Mouse (Mus musculus): ENCODE measurements around the gene Clcn2. TPM values are rescaled to one million over a fixed set of nuclear protein-coding genes. Genes with fewer than 3 reads are reported as not detected.

Gene Clcn2
- polyA plus RNA-seq, 1 experiment, result 77.2 TPM

DNA sequence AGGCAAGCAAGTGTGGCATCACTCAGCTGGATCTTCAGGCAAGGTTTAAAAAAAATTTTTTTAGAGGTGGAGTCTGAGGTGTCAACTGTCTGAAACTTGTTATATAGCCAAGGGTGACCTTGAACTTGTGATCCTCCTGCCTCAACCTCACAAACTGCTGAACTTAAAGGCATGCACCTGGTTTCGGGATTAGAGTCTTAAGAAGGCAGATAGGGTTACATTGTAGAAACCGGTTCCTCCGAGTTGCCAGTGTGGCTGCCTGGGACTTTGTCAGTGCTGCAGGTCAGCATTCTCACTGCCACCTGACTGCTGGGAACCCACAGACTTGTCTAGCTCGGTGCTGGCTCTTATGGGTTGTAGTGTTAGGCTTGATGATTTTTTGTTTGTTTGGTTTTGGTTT, 5.7 kb upstream of the Clcn2 start:
- Histone ChIP-seq H3K27ac (ENCODE audit: control insufficient read depth, insufficient read depth, low read depth, low read length) (no peak overlapping the region), H3K27me3 (ENCODE audit: control insufficient read depth, insufficient read depth, low read length) (no peaks in the 10 kb centered on the region), H3K4me3 (ENCODE audit: control insufficient read depth, low read depth, low read length) (no peak overlapping the region), H3K4me1 (ENCODE audit: control insufficient read depth, insufficient read depth, low read length) (peaks cover 2% of the 10 kb centered on the region; the same call in 1 of the 2 replicates), H3K36me3 (ENCODE audit: control insufficient read depth, insufficient read depth, low read length) (no peaks in the 10 kb centered on the region)
- no peak for TF ChIP-seq CTCF (IDR thresholded peaks at IDR 0.05; ENCODE audit: control insufficient read depth, insufficient read depth, insufficient replicate concordance, low read depth, low read length)
- no peak for TF ChIP-seq POLR2A (IDR thresholded peaks at IDR 0.05; ENCODE audit: control insufficient read depth, low read depth, low read length)

DNA sequence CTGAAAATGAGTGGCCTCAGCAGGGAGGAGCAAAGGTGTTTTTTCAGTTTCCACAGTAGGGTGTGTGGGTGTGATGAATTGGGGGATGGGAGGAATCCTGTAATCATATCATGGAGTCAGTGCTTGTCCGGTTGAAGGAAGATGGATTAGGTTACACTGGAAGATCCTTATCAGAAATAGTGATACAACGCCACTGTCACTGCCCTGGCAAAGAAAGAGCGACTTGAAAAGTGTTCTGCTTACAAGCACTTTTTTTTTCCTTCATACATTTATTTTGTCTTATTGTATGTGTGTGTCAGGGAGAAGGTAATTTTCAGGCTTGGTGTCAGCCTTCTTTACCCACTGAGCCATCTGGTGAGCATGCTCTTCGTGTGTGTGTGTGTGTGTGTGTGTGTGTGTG, 5.2 kb upstream of the Clcn2 start:
- TF ChIP-seq POLR2A (IDR thresholded peaks at IDR 0.05; ENCODE audit: control insufficient read depth, low read depth, low read length) (no peak), CTCF (IDR thresholded peaks at IDR 0.05; ENCODE audit: control insufficient read depth, insufficient read depth, insufficient replicate concordance, low read depth, low read length) (no peak)
- Histone ChIP-seq H3K27me3 (ENCODE audit: control insufficient read depth, insufficient read depth, low read length) (no peaks in the 10 kb centered on the region), H3K36me3 (ENCODE audit: control insufficient read depth, insufficient read depth, low read length) (no peaks in the 10 kb centered on the region), H3K4me1 (ENCODE audit: control insufficient read depth, insufficient read depth, low read length) (peaks cover 2% of the 10 kb centered on the region; the same call in 1 of the 2 replicates), H3K27ac (ENCODE audit: control insufficient read depth, insufficient read depth, low read depth, low read length) (no peak overlapping the region), H3K4me3 (ENCODE audit: control insufficient read depth, low read depth, low read length) (no peak overlapping the region)

DNA sequence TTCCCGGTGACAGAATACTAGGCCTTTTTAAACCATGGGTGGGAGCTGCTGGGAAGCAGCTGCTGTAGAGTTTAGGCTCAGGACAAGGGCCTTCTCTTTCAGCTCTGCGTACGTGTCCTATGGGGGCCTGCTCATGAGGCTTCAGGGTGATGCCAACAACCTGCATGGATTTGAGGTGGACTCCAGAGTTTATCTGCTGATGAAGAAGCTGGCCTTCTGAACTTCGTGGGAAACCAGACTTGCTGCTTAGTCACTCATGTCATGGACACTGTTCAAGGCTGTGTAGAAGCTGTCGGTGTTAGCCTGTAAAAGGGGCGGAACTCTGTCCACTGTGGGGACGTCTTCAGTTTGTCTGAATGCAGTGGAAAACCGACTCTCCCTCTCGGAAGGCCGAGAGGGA, 4.3 kb upstream of the Clcn2 start:
- H3K27me3 ChIP-seq (ENCODE audit: control insufficient read depth, insufficient read depth, low read length), result no peaks in the 10 kb centered on the region
- no peak overlapping the region for H3K27ac ChIP-seq (ENCODE audit: control insufficient read depth, insufficient read depth, low read depth, low read length)
- H3K36me3 ChIP-seq (ENCODE audit: control insufficient read depth, insufficient read depth, low read length), result no peaks in the 10 kb centered on the region
- H3K4me1 ChIP-seq (ENCODE audit: control insufficient read depth, insufficient read depth, low read length), result peaks cover 6% of the 10 kb centered on the region
- TF ChIP-seq POLR2A (IDR thresholded peaks at IDR 0.05; ENCODE audit: control insufficient read depth, low read depth, low read length), result no peak
- TF ChIP-seq CTCF (IDR thresholded peaks at IDR 0.05; ENCODE audit: control insufficient read depth, insufficient read depth, insufficient replicate concordance, low read depth, low read length), result no peak
- H3K4me3 ChIP-seq (ENCODE audit: control insufficient read depth, low read depth, low read length), result no peak overlapping the region

DNA sequence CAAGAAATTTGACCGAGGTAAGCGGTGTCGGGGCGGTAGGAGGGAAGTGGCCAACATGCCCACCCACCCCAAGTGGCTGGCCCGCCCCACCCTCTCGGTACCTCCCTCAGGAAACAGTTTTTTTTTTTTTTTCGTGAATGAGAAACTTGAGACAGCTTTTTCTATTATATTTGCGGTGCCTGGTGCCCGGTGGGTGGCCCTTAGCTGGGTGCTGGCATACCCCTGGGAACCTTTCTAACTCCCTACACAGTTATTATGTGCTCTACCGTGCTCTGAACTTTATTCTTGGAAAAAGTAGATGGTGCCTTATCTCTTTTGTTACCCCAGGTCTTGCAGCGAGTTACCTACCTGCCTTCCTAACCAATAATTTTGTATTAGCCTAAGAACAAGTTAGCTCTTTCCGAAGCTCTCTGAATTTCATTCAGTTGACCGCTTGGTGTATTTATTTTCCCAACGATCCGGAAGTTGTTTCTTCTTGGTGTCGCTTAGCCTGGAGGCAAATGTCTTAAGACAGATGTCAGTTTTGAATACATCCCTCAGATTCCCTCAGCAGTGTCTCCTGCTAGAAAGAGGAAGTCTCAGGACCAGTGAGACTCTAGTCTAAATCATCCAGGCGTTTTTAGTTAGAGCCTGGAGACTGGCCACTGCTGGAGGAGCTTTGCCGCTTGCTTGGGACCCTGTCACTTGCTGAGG, 578 bp upstream of the Clcn2 start:
- Histone ChIP-seq H3K4me3 (ENCODE audit: control insufficient read depth, low read depth, low read length) (peak overlapping the region; percentile 96), H3K4me1 (ENCODE audit: control insufficient read depth, insufficient read depth, low read length) (peaks cover 11% of the 10 kb centered on the region), H3K27ac (ENCODE audit: control insufficient read depth, insufficient read depth, low read depth, low read length) (peak overlapping the region; percentile 85), H3K36me3 (ENCODE audit: control insufficient read depth, insufficient read depth, low read length) (no peaks in the 10 kb centered on the region), H3K27me3 (ENCODE audit: control insufficient read depth, insufficient read depth, low read length) (no peaks in the 10 kb centered on the region)
- TF ChIP-seq CTCF (IDR thresholded peaks at IDR 0.05; ENCODE audit: control insufficient read depth, insufficient read depth, insufficient replicate concordance, low read depth, low read length) (no peak), POLR2A (IDR thresholded peaks at IDR 0.05; ENCODE audit: control insufficient read depth, low read depth, low read length) (no peak)

DNA sequence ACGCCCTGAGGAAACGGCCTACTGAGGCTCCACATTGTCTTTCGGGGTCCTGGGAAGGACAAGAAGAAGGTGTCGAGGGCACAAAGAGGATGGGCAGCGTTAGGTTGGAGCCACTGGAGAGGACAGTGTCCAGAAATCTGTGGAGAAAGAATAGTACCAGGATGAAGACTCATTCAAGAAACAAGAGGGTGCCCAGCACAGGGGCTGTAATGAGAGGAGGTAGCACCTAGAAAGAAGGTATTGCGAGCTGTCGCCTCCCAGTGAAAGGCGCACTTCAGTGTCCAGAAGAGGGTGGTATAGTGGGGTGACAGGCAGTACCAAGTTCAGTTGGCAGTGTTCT, 735 bp downstream of the Clcn2 start:
- H3K4me1 ChIP-seq (ENCODE audit: control insufficient read depth, insufficient read depth, low read length), result peaks cover 11% of the 10 kb centered on the region

DNA sequence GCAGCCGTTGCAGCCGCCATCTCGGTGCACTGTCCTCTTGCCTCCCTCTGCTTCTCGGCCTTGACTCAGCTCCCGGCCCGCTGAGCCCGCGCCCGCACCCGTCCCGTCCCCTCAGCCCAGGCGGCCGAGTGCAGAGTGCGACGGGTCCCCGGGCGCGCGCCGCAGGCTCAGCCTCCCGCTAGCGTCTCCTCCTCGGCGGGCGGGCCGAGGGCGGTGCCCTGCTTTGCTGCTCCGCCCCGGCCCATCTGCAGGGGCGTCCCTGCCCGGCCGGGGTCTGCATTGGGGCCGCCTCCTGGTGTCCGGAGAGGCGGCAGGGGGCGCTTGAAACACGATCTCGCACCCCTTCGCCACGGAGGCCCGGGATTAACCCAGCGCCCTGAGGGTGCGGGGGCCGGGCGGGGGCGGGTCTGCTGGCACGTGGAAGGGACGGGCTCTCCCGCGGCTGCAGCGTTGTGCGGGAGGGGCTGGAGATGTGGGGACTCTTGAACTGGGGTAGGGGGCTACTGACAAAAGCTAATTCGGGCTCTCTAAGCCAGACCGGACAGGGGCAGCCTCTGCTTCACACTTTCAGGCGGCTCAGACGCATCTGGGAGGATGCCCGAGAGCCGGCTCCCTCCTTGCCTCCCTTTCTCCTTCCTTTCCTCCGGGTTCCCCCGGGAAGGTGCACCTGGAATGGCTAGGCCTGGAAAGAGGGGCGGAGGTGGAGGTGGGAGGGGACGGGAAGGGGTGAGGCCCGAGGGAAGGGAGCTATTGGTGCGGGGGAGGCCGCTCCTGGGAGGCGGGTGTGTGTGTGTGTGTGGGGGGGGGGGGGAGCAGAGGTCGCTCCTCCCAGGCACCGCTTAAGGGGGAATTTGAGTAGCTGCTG, 1.3 kb downstream of the Clcn2 start:
- TF ChIP-seq CTCF (IDR thresholded peaks at IDR 0.05; ENCODE audit: control insufficient read depth, insufficient read depth, insufficient replicate concordance, low read depth, low read length) (no peak), POLR2A (IDR thresholded peaks at IDR 0.05; ENCODE audit: control insufficient read depth, low read depth, low read length) (peak; percentile 56)
- no peaks in the 10 kb centered on the region for H3K27me3 ChIP-seq (ENCODE audit: control insufficient read depth, insufficient read depth, low read length)
- no peaks in the 10 kb centered on the region for H3K36me3 ChIP-seq (ENCODE audit: control insufficient read depth, insufficient read depth, low read length)
- H3K4me3 ChIP-seq (ENCODE audit: control insufficient read depth, low read depth, low read length), result peak overlapping the region; percentile 96
- H3K4me1 ChIP-seq (ENCODE audit: control insufficient read depth, insufficient read depth, low read length), result peaks cover 11% of the 10 kb centered on the region
- H3K27ac ChIP-seq (ENCODE audit: control insufficient read depth, insufficient read depth, low read depth, low read length), result peak overlapping the region; percentile 53

More for the DNA sequence above, 735 bp downstream of the Clcn2 start:
- peak overlapping the region; percentile 96 for H3K4me3 ChIP-seq (ENCODE audit: control insufficient read depth, low read depth, low read length)
- no peak for TF ChIP-seq CTCF (IDR thresholded peaks at IDR 0.05; ENCODE audit: control insufficient read depth, insufficient read depth, insufficient replicate concordance, low read depth, low read length)
- no peak for TF ChIP-seq POLR2A (IDR thresholded peaks at IDR 0.05; ENCODE audit: control insufficient read depth, low read depth, low read length)
- H3K27me3 ChIP-seq (ENCODE audit: control insufficient read depth, insufficient read depth, low read length), result no peaks in the 10 kb centered on the region
- H3K27ac ChIP-seq (ENCODE audit: control insufficient read depth, insufficient read depth, low read depth, low read length), result peak overlapping the region; percentile 86
- no peaks in the 10 kb centered on the region for H3K36me3 ChIP-seq (ENCODE audit: control insufficient read depth, insufficient read depth, low read length)

DNA sequence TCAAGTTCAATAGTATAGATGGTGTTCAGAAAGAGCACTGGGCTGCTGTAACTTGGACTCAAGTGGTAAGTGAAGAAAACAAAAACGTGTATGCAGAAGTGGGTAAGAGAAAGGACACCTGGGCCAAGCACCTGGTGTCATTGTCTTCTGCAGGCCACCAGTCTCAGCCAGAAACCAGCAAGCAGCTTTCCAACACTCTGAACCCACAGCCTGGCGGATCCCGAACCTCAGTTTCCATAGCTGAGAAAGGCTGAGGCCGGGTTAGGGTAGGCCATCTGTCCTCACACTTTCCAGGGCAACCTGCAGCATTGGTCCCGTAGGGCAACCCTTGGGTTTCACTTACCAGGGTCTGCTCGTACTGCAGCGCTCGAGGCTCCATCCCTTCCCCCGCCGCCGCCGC, 2.0 kb downstream of the Clcn2 start:
- Histone ChIP-seq H3K36me3 (ENCODE audit: control insufficient read depth, insufficient read depth, low read length) (no peaks in the 10 kb centered on the region), H3K27me3 (ENCODE audit: control insufficient read depth, insufficient read depth, low read length) (no peaks in the 10 kb centered on the region), H3K27ac (ENCODE audit: control insufficient read depth, insufficient read depth, low read depth, low read length) (peak overlapping the region; percentile 41), H3K4me1 (ENCODE audit: control insufficient read depth, insufficient read depth, low read length) (peaks cover 11% of the 10 kb centered on the region), H3K4me3 (ENCODE audit: control insufficient read depth, low read depth, low read length) (peak overlapping the region; percentile 76)
- TF ChIP-seq CTCF (IDR thresholded peaks at IDR 0.05; ENCODE audit: control insufficient read depth, insufficient read depth, insufficient replicate concordance, low read depth, low read length) (no peak), POLR2A (IDR thresholded peaks at IDR 0.05; ENCODE audit: control insufficient read depth, low read depth, low read length) (no peak)
